Mouse (Mus musculus): Measurements from ENCODE around the gene Pde6g.

Gene Pde6g

DNA sequence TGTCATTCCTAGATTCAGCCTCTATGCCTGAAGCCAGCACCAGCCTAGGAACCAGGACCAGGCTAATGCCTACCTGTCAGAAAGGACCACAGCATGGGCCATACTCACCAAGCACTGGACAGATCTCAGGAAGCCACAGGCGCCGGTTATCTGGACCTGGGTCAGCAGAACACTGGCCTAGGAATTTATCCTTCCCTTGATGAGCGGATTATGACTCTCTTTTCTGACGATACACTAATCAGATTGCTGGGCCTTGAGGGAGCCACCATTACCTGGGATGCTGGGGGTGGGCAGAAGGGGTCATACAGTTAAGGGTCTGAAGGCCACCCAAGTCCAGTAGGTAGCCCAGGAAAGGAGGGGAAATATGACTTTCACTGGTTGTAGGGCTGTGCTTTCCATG, at the start of gene Pde6g:
TSS of gene Pde6g (minus strand) at position 195 of the 400 bp plus-strand sequence.
- DNase-seq (ENCODE audit: low spot score in 2 of 2), result no peak

DNA sequence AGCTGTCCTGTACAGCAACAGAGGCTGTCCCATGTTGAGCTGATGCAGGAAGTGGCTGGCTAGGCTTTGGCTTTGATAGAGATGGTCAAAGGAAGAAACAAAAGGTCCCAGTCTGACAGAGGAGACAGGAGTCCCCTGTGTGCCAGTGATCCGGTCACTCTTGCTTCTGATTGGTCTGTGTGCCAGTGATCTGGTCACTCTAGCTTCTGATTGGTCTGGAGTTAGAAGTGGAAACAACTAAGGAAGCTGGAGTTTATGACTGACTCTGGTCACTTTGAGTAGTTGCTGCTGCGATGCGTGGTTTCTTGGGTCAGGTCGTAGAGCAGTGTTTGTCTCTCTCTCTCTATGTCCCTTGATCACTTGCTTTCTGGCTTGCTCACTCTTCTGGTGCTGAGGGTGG, 48.4 kb upstream of the Pde6g start:
- DNase-seq (ENCODE audit: low spot score in 2 of 2), result no peak

DNA sequence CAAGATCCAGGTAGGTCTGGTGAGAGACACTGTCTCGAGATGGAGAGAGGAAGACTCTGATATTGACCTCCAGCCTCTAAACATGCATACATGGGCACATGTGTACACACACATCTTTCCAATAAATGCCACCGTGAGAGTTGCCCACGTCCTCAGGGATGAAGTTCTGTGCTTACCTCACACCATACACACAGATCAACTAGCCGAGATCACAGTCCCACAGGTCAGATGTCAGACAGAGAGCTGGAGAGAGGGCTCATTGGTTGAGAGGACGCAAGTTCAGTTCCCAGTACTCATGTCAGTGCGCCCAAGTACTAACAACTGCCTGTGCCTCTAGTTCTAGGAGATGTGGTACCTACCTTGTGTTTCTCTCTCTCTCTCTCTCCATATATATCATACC, 47.7 kb upstream of the Pde6g start:
- no peak for DNase-seq (ENCODE audit: low spot score in 2 of 2)

DNA sequence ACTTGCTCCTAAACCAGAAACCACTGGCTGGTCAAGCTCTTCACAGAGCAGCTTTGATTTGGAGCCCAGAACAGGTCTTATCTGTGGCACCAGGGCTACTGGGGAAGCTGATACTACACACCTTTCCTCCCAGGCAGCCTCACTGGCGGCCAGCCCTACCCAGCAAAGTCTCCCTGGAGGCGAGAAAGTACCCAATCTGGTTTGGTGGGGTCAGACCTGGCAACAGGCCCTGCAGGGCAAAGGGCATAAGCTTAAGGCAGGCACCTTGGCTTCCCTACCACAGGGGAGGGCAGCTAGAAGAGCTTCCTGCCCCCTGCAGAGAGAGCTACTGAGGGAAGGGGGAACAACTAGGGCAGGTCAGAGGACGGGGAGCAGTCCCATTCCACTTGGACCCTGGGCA, 47.1 kb upstream of the Pde6g start:
- DNase-seq (ENCODE audit: low spot score in 2 of 2), result no peak

DNA sequence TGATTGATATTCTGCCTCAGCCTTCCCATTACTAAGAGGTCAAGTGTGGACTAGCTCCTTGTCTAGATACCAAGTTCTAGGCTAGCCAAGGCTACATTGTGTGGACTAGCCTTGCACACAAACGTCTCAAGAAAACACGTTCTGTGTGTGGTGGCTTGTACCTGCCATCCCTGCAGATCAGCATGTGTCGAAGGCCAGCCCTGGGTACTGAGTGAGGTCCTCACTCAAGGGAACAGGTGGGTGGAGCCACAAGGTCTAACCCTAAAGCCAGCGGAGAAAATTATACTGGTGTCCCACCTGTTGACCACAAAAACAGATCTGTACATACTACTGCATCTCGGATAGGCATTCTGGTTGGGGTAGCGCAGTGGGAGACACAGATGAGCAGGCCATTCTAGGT, 46.6 kb upstream of the Pde6g start:
- no peak for DNase-seq (ENCODE audit: low spot score in 2 of 2)

DNA sequence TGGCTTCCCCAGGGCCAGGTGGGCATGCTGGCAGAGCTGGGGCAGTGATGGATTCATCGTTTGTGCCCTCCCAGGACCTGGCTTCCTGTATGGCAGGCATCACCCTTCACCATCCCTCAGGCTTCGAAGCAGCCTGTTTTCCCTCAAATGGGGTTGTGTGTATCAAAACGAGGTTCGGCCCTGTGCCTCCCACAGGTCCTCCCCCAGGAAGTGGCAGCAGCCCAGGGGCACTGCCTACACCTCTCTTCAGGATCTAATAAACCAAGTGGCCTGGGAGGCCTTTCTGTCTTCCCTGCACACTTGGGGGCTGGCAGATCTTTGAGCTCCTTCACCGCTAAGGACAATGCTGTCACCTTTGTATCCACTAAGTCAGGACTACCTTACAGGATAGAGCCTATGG, 45.6 kb upstream of the Pde6g start:
- no peak for DNase-seq (ENCODE audit: low spot score in 2 of 2)

DNA sequence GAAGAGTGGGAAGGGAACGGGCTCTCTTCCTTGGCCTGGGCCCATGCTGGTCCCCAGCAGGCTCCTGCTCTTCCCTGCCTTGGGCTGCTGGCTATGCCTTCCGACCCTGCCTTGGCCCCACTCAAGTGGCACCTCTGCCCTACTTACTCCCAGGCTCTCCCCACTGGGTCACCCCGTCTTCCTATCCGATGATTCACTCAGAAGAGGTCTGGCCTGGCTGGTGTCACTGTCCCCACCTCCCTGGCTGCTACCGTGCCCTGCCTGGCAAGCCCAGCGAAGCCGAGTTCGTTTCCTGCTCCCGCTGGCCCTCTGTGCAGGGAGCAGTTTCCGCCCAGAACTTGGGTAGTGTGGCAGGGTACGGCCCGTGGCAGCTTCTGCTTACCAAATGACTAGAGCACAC, 44.9 kb upstream of the Pde6g start:
- DNase-seq (ENCODE audit: low spot score in 2 of 2), result no peak

DNA sequence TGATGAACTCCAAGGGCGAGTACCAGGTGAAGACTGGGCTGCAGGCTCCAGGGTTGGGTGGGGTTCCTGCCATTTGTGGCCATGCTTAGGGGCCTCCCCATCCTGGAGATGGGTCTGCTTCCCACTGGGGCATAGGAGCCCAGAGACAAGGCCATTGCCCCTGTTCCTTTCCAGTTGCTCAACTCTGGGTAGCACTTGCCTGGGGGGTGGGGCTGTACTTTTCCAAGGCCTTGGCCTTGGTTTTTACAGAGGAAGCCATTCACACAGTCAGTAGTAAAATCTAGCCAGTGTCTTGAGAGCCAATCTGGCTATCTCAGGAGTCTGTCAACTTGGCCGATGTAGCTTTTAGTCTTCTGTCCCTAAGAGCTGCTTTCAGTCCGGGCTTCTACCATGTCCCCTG, 44.1 kb upstream of the Pde6g start:
- DNase-seq (ENCODE audit: low spot score in 2 of 2), result no peak

DNA sequence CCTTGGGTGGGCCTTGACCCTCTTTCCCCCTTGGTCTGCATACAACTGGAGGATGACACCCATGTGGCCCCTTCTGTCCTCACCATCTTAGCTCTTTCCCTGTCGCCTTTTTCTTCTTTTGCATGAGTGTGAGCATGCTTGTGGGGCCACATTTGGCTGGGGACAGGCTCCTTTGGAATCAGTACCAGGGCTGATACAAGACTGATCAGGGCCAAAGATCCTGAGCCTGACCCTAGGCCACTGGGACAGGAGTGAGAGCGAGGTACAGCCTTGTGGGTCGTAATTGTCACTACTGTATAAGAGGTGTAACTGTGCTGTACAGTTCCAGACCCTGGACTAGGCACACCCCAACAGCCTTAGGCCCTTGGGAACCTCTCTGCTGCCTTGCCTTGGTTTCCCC, 40.6 kb upstream of the Pde6g start:
- DNase-seq (ENCODE audit: low spot score in 2 of 2), result no peak

DNA sequence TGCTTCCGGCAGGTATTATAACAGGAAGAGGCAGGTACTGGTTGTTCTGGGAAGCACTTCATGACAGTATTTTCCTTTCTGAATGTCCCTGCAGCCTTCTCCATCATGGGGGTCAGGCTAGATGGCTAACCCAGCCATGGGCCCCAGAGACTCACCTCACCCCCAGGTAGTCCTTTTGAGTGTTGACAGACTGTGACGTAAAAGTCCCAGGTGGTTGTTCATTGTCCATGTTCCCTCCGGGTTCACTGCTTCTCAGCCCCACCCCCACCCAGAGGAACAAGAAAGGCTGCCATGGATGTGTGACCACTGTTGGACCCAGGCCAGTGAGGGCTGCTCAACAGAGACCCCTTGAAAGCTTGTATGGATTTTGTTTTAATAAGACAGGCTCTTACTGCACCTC, 40.1 kb upstream of the Pde6g start:
- no peak for DNase-seq (ENCODE audit: low spot score in 2 of 2)

DNA sequence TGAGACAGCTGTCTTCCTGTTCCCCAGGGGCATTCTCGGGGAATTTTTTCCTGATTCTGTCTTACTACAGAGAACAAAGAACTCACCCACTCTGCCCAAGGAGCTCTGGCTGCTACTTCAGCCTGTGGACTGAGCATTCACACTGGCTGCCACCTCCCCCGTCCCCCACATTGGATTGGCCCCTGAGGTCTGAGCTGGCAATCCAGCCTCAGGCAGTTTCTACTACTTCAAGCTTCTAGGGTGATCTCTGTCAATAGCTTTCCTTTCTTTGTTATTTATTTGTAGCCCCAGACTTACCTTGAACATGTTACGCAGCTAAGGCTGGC, 39.5 kb upstream of the Pde6g start:
- DNase-seq (ENCODE audit: low spot score in 2 of 2), result no peak

DNA sequence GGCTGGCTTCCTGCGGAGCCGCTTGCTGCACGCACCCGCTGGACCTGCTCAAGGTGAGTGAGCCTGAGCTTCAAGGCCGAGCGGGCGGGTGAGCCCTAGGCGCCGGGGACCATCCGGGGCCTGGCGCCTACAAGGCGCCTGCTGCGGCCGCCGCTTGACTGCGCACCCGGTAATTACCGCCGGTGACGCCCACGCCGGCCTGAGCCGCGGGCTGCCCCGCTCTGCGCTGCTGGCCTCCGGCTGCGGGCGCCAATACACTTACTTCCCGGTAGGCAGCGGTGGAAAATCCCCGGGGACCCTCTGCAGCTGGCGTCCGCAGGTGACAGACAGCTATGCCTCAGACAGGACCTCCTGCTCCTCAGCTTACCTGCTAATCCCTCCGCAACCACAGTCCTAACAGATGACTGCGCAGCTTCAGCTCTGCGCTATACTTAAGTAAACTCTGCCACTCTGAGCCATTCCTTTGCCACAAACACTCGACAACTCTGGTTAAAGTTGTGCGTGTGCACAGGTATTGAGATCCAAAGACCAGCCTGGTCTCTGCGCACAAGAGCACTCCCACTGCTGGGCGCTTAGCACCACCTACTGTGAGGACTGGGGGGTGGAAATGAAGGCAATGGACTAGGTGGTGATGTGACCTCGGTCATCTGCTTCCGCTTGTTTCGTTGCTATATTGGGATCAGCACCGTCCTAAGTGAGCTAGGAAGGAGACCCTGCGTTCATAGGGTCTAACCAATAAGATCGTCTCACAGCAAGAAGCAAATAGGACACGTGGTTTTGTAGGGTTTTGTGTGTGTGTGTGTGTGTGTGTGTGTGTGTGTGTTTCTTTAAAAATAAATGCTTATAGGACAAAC, 39.0 kb upstream of the Pde6g start:
- DNase-seq (ENCODE audit: low spot score in 2 of 2), result peak in 1 of 2 experiments; percentile 29

DNA sequence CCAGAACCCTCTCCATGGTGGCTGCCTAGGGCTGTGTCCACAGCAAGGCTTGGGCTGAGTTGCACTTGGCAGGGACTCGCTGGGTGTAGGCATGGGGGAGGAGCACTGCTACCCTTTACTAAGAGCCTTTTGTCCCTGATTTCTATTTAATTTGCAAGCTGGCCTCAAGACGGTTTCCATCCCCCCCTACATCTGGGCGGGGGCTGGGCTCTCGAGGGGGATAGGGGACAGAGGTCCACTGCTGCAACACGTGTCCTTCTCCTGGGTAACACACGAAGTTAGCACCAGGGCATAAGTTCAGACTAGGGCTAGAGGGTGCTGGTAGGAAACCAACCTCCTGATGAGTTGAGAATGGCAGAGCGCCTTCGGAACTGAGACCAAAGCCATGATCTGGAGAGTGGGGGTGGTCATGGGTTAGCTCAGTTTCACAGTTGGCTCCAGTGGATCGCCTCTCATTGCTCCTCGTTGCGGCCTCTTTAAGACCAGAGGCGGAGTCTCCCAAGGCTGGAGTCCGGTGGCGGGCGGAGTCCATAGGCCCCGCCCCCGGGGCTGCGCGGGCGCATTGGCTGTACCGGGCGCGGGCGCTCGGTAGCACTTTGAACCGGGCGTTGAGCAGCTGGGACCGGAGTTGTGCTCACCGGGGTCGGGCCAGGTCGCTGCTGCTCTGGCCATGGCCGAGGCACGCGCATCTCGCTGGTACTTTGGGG, 38.2 kb upstream of the Pde6g start, which contains the start of gene Slc25a10:
TSS of gene Slc25a10 (plus strand) at position 524 of the 707 bp plus-strand sequence.
- peak; percentile 79 to 86 for DNase-seq (ENCODE audit: low spot score in 2 of 2)

DNA sequence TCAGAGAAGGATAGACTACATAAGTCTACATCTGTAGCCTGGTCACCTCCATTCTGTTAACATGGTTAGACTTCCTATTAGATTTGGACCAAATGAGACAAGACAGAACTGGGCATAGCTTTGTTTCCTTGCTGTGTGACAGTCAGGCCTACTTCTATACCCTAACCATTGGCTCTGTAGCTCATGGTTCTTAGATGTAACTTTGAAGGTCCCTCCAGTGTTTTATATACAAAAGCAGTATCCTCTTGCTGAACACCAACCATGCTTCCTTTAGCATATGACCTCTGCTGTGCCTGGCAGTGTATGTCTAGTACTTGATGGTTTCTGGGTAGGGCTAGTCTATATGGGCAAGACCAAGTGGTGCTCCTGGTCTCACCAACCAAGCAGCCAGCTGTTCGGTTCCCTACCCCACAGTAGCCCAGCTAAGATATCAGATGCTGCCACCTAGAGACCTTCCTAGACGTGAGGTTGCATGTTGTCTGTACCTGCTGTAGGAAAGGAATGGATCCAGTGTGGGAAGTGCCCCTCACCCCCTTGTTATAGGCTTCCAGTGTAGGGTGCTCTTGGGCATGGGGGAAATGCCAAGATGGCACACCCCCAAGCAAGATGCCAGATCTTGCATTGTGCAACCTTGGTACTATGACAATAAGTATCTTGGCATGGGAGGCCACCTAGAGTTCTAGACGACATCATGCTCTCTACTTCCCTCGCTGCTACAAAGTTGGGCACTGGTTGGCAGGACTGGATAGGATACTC, 37.2 kb upstream of the Pde6g start:
- DNase-seq (ENCODE audit: low spot score in 2 of 2), result no peak

DNA sequence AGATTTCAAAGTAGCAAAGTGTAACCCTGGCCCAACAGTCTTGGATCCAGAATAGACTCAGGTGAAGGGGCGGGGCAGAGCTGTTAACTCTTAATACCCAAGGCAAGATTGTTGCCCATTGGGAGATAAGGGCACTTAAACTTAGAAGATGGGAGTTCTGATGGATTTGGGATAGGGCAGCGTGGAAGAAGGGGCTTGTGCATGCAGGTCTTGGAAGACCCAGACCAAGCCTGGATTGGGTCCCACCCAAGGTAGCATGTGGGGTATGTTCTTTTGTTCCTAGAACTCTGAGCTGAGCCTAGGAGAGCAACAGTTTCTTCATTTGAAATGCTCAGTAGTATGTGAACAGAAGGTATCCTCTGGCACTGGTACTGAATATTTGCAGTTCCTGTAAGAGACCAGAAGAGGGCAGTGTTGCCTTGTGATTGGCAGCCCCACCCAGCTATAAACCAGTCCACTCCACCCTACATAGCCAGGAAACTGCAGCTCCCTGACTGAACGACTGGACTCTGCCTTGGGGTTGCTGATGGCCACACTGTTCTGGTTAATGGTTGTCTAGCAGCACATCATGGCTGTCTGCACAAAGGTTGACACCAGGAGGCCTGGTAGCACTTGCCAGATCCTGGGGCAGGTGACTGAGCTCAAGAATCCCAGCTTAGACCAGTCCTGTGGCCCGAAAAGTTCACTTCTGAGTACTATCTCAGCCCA, 35.9 kb upstream of the Pde6g start:
- peak in 1 of 2 experiments; percentile 34 for DNase-seq (ENCODE audit: low spot score in 2 of 2)

DNA sequence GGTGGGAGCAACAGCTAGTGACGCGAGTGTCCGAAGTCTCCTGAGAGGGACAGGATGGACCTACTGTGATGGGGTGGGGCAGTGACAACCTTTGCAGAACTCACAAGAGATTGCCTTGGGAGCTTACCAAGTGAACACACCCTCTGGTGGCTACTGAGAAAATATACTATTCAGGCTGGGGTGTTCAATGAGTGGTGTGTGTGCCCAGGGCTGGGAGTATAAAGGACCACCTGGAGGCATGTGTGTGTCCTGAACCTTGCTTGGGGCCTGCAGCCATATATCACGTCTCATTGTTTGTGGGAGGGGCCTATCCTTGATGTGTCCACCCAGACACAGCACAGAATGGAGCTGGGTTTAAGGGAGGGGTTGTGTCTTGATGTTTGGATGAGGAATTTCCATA, 35.2 kb upstream of the Pde6g start:
- no peak for DNase-seq (ENCODE audit: low spot score in 2 of 2)

DNA sequence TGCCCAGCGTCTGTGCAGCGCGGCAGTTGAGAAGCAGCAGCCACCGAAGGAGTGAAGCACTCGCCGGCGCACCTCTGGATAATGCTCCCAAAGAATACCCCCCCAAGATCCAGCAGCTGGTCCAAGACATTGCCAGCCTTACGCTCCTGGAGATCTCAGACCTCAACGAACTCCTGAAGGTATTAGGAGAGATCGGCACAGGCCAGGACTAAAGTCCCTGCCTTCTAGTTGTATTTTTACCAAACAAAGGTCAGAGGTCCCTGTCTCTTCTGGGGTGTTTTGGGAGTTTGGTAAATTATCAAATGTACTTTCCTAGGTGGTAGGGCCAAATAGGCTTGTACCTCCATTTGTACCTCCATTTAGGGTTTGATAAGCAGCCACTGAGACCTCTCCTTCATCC, 32.0 kb upstream of the Pde6g start:
- no peak for DNase-seq (ENCODE audit: low spot score in 2 of 2)

DNA sequence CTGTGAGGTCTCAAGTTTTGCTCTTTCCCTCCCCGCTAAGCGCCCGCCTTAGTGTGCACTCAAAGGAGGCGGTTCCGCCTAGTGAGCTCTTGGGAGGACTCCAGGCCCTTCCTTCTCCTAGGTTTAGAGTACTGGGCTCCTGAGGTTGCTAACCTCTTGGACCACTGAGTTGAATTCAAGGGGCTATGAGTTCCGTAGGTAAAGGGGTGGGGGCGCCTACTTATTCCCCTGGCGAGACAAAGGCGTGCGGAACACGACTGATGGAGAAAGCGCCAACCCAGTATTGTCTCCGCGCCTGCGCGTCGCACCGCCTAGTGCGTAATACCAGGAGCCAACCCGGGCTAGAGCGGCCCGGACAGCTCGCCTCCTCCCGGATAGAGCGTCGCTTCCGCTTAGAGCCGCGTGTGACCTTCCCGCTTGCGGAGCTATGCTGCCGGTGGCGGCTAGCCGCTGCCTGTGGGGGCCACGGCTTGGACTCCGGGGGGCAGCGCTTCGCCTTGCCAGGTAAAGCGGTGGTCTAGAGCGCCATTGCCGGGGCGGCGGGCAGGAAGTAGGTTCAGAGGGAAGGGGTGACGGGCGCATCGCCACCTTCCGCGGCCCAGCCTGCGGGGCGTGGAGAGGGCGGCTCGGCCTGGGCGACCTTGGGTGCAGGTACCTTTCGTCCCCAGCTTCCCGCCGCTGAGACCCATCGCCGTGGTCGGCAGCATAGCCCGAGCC, 31.1 kb upstream of the Pde6g start, which contains the start of gene Mrpl12:
TSS of gene Mrpl12 (plus strand) at position 349 of the 717 bp plus-strand sequence.
- DNase-seq (ENCODE audit: low spot score in 2 of 2), result peak; percentile 89

DNA sequence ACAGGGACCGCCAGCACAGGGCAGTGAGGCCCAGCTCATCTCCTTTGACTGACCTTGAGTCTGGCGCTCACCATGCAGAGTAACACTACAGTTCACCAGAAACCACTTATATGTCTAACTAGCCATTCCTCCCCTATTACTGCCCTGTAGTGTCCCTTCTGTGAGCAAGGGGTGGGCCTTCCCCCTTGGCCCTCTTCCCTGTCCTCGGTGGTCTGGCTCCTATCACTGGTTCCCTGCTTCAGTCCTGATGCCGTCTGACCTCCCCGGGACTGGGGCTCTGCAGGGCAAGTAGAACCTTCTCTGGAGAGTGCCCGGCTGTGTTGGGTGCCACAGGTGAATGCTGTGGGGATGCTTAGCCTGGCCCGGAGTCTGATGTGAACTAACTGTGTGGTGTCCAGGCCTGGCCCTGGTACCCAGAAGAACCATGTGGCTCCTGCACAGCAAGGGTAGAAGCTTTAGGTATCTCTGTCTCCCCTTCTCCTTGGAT, 30.2 kb upstream of the Pde6g start:
- DNase-seq (ENCODE audit: low spot score in 2 of 2), result no peak

DNA sequence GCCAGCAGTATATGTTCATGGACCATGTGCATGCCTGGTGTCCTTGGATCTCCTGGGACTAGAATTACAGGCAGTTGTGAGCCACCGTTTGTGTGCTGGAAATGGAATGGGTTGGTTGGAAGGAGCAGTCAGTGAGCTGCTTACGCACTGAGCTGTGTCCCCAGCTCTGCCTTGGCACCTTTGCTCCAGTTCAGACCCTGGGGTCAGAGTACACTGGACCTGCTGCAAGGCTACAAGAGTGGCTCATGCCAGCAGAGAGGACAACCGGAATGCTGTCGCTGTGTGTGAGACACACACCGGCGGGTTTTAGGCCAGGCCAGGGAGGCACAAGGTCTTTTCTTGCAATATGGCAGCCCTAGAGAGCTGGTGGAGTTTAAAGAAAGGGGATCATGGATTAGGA, 18.8 kb upstream of the Pde6g start:
- no peak for DNase-seq (ENCODE audit: low spot score in 2 of 2)

DNA sequence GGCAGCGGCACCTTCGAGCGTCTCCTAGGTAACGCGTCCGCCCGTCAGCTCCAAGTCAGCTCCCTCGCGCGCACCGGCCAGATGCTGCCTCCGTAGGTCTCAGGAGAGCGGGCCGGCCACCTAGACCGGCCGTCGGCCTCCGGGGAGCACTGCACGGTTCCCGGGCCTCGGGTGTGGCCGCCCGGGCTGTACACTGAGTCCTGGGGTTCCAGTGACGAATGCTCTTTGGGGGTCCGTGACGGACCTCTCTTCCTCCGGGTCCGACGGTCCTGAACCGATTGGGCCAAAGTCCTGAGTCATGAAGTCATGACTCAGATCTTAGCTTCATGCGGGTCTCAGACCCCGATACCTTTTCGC, 14.4 kb upstream of the Pde6g start:
- no peak for DNase-seq (ENCODE audit: low spot score in 2 of 2)
